Mouse (Mus musculus) CD8-positive naive resting alpha-beta T cell, adult 2 months (primary cell): ENCODE measurements around the gene Ncln.

Experiments
- DNase-seq, 2 experiments: peaks; one replicate each; pipeline ENCODE4 v3.0.0; 2022; ENCODE audit warnings: low read depth in 2 of 2, low spot score in 2 of 2

Gene Ncln

GRCm38 (mm10) chr10:81491018-81491417 is 5.2 kb downstream of the Ncln start:
- DNase-seq: no peak

- DNase-seq: no peak
Measured at GRCm38 (mm10) chr10:81489941-81490340, 6.3 kb downstream of the Ncln start.

GRCm38 (mm10) chr10:81488081-81488480 is 8.1 kb downstream of the Ncln start:
- DNase-seq: no peak

DNA sequence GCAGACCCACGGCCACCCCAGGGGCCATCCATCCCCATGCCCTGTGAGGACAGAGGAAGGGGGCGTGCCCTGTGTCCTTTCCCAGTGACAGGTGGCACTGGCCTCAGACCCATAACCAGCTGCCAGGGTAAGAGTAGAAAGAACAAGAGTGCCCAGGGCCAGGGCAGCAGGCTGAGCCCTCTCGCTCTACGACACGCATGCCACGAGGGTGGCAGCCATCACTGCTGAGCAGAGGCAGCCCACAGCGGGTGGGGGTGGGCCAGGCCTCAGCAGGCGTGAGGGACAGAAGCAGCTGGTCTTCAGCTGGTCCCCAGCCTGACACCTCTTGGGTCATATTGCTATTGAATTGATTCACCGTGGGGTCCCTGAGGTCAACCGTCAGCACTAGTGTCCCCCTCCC is 9.7 kb downstream of the Ncln start:
- no peak for DNase-seq

GRCm38 (mm10) chr10:81485479-81486018 is 10.6 kb downstream of the Ncln start:
- no peak for DNase-seq

GRCm38 (mm10) chr10:81485060-81485449 is 11.1 kb downstream of the Ncln start:
- DNase-seq: peak in 1 of 2 experiments; percentile 47

GRCm38 (mm10) chr10:81484441-81485059 is 11.6 kb downstream of the Ncln start:
- DNase-seq: no peak

DNA sequence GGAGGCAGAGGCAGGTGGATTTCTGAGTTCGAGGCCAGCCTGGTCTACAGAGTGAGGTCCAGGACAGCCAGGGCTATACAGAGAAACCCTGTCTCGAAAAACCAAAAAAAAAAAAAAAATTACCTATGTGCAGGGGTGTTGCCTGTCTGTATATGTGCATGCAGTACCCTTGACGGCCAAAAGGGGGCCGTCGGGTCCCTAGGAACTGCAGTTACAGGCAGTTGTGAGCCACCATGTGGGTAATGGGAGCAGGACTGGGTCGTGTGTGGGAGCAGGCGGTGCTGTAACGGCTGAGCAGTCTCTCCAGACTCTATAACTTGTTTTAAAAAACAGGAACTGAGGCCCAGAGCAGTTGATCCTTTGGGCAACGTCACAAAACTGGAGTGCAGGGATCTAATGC is 12.2 kb downstream of the Ncln start:
- DNase-seq: peak in 1 of 2 experiments; percentile 46

DNA sequence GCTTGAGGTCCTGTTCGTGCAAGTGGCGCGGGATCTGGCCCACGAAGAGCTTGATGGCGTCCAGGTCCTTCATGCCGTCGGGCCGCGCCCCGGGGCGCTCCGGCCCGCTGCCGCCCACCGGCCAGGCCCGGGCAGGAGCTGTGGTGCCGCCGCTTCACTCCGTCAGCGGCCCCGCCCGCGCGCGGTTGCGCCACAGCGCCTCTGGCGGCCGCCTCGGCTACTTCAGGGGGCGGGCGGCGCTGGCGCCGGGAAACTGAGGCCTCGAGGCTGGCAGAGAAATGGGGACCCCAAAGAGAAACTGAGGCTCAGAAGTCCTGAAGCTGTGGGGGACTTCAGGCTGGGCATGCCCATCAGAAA is 13.7 kb downstream of the Ncln start, which contains the start of gene Celf5:
Gene Celf5 (minus strand): TSS at position 177 of the 357 bp plus-strand sequence.
- DNase-seq: peak in 1 of 2 experiments; percentile 56

- DNase-seq: no peak
Measured at GRCm38 (mm10) chr10:81481605-81482532, 14.3 kb downstream of the Ncln start.

DNA sequence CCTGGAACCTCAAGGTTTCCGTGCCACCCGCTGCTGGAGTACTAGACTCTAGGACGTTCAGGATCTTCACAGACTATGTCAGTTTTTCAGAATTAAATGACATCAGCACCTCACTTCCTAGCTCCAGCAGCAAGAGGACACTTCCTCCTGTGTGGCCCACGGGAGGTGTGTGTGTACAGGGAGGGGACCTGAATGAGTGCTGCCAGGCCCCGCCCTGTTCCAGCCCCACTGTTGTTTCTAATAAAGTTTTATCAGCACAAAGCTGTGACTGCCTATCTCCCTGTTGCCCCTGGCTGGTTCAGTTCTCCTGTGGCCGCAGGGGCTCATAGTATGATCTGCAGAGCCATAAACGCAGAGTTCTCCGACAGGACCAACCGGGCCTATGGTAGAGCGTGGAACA is 21.7 kb downstream of the Ncln start:
- no peak for DNase-seq

- DNase-seq: peak; percentile 45 to 52
Measured at GRCm38 (mm10) chr10:81473003-81473451, 23.2 kb downstream of the Ncln start.

DNA sequence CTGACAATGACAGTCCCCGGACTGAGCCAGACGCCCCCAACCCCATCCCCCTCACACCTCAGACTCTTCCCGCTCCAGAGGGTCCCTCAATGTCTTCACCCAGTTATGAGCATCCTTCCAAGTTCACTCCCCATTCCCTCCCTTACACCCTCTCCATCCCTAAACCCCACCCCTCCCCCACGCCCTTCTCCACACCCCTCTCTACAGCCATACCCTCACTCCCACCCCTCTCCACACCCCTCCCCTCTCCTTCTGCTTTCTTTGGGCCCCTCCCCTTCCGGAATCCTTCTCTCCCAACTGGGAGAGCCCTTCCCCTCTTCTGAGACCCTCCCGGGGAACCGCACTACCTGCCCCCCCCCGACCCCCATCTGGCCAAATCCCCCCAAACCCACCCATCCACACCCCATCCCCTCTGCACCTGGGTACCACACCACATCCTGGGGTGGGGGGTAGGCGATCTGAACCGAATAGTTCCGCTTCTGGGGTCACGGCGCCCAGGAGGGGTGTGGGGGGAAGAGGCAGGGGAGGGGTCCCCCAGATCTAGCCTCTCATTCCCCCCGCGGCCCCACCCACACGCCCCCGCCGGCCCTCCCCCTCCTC is 23.7 kb downstream of the Ncln start:
- DNase-seq: no peak

DNA sequence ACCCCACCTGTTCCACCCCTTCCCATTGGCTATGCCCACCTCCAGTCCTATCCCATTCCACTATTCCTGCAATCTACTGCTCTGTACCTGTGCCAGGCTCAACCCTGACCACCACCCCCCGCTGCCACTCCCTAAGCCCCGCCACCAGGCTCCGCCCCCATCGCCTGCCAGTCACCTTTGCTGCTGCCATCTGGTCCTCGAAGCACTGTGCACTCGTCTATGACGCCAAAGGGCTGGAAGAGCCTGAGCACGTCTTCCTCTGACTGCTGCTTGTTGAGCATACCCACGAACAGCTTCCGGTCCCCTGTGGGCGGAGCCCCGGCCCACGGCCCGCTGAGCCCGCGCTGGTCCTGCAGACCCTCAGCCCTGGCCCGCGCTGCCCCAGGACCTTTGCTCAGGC is 25.7 kb downstream of the Ncln start:
- DNase-seq: peak; percentile 27 to 31

DNA sequence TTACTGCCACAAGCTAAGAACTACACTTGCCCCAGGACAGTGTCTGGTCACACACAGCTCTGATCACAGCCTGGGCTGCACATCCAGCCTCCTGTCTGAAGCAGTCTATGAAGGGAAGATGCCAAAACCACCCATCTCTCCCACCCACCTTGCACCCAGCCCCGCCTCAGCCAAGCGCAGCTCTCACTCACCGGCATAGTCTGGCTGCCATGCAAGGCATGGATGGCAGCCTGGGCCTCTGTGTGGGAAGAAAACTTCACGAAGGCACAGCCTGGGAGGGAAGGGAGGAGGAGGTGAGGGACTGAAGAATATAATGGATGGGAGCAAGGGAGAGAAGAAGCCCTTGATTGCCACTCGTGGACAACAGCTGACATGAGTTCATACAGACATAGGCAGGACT is 26.9 kb downstream of the Ncln start:
- DNase-seq: no peak

GRCm38 (mm10) chr10:81467670-81468235 is 28.4 kb downstream of the Ncln start:
- DNase-seq: no peak

DNA sequence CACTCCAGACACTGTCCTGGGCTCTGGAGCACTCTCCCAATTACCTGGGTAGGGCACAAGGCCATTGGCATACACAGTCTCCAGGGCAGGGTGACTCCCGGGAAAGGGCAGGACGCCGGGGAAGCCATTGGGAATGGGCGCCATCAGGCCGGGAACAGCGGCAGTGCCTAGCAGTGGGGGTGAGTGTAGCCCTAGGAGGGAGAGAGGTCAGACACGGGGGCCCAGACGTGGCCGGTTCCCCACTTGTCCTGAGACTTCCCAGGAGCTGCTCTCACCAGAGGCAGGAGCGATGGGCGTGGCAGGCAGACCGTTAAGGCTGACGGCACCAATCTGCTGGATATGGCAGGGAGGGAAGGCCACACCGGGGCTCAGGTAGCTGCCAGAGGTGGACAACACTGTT is 29.3 kb downstream of the Ncln start:
- DNase-seq: no peak

GRCm38 (mm10) chr10:81466066-81466465 is 30.1 kb downstream of the Ncln start:
- no peak for DNase-seq

GRCm38 (mm10) chr10:81465265-81465645 is 30.9 kb downstream of the Ncln start:
- no peak for DNase-seq

- DNase-seq: peak in 1 of 2 experiments; percentile 34
Measured at GRCm38 (mm10) chr10:81464405-81465264, 31.6 kb downstream of the Ncln start.
